Mouse (Mus musculus) v-Abl transformed pro-B cells (cell line): ENCODE data around the gene Pus7l.

Experiments
- in situ Hi-C, 2 experiments: fragments of 400-800 bp; cut with MboI; formaldehyde crosslinking; loops; one replicate each; pipeline ENCODE4 v1.15.1; 2025; ENCODE audit not compliant: unreplicated experiment in 2 of 2

The Pus7l gene

DNA sequence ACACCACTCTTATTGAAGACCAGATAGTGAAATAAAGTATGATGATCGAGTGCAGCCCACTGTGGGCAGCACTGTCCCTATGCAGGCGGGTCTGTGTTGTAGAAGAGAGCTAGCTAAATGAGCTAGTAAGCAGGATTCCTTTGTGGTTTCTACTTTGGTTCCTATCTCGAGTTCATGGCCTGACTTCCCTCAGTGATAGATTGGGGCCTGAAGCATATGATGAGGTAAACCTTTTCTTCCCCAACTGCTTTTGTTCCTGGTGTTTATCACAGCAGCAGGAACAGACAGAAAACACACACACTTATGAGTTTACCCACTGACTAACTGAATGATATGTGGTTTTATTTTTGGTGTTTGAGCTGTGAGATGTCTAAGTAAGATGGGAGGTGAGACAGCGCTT is 62.6 kb downstream of the Pus7l start:
- in situ Hi-C loops: no loop called here

DNA sequence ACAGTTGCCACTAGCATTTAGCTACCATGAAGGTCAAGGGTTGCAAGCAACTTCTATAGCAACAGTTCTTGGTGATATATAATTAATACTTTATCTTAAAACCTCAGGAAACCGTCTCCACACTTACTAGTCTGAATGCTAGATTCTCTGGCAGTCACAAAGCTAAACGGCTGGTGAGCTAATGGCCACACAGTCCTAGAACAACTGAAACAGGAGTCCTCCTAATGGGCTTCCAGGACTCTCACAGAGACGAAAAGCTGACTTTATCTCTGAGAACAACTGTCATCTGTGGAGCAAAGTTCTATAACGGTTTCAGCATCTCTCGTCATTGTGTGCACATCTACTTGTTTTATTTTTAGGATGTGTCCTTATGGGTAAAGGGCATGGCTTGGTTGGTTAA is 63.1 kb downstream of the Pus7l start:
- in situ Hi-C loops: no loop called here

DNA sequence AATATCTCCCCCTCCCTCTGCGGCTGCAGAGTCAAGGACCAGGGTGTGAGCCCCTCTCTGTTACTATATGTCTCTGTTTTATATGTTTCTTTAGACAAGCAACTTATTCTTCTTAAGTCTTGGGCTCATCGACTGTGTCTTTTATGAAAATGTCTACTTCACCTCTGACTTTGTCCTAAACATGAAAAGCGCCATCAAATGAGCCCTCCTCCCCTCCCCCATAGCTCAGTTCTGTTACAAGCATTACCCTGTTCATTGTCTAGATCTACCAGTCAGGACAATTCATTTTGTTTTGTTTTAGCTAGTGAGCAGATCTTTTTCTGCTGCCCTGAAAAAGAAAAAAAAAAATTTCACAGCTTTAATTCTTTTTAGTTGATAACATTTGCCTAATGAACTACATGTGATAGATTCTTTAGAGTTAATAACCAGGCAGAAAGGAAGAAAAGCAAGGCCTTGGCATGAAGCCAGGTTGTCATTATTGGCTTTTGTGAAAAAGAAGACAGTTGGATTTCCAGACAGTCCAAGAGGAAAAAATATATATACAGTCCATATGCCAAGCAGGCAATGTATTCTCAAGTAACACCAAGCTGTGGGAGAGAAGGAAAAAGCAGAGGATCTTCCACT is 63.7 kb downstream of the Pus7l start:
- in situ Hi-C loops: no loop called here

DNA sequence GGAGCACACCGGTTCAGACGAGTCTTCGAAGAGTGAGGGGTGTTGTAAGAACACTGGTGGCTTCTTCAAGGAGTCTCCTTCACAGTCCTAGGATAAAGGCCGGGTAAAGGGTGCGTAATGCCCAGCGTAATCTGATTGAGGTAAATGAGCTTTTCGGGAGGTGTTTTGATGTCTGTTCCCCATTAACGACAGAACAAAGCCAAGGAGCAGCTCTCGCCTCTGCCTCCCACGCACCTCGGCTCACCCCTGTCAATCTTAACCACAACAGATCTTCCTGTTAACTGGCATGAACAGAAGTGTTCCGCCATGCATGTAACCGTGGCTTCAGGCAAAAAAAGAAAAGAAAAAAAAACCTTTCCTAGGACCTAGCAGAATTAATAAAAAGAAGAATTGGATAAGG is 64.6 kb downstream of the Pus7l start:
- in situ Hi-C loops: no loop called here

DNA sequence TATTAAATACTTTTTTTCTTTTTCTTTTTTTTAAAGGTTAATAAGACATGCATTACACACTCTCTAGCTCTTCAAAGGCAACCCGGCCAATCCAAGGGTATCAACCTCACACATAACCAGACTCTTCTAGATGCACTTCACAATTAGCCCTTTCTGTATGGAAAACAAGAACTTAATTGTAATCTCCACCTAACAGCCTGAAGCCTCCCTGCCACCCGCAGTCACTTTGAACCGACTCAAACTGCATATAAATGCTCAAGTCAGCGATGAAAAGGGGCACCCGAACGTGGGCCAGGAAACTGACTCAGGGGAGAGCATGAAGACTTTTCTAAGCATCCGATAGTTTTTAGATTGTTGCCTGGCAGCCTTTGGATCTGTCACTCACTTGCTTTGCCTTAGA is 66.1 kb downstream of the Pus7l start:
- in situ Hi-C loops: no loop called here

DNA sequence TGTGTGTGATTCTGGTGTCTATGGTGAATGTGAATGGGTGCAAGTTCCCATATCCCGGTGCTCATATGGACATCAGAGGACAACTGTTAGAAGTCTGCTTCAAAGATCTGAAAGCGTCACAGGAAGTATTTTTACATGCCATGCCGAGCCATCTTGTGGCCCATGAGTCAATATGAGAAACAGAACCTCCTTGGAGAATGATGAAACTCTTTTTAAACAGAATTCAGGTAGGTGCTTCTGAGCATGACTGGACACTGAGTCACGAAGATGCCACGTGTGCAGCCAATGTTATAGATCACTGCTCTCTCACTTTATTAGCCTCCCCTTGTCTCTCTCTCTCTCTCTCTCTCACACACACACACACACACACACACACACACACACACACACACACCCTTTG is 67.4 kb downstream of the Pus7l start:
- in situ Hi-C loops: no loop called here
